Mouse (Mus musculus): Measurements from ENCODE around the gene Zpld1.

Zpld1 gene

GRCm38 (mm10) chr16:55297886-55298285 is at the start of gene Zpld1:
TSS of gene Zpld1 (minus strand) at chr16:55297986.
- DNase-seq: no peak

- no peak for DNase-seq
These were observed 47.9 kb upstream of the Zpld1 start for GRCm38 (mm10) chr16:55345644-55346043.

GRCm38 (mm10) chr16:55321542-55322514 is 24.0 kb upstream of the Zpld1 start:
- no peak for DNase-seq

GRCm38 (mm10) chr16:55316996-55317395 is 19.2 kb upstream of the Zpld1 start:
- DNase-seq: no peak

- DNase-seq: no peak
These were observed 14.3 kb upstream of the Zpld1 start for GRCm38 (mm10) chr16:55312106-55312505.

GRCm38 (mm10) chr16:55282696-55283095 is 15.1 kb downstream of the Zpld1 start:
- DNase-seq: no peak

- no peak for DNase-seq
These were observed 20.3 kb downstream of the Zpld1 start for GRCm38 (mm10) chr16:55277447-55277846.

GRCm38 (mm10) chr16:55265281-55265680 is 32.5 kb downstream of the Zpld1 start:
- no peak for DNase-seq

- no peak for DNase-seq
These were observed 36.8 kb downstream of the Zpld1 start for GRCm38 (mm10) chr16:55260862-55261574.

- DNase-seq: no peak
These were observed 38.1 kb downstream of the Zpld1 start for GRCm38 (mm10) chr16:55259719-55260118.

- DNase-seq: no peak
These were observed 56.8 kb downstream of the Zpld1 start for GRCm38 (mm10) chr16:55240996-55241395.

GRCm38 (mm10) chr16:55228995-55229622 is 68.7 kb downstream of the Zpld1 start:
- no peak for DNase-seq

GRCm38 (mm10) chr16:55203945-55204344 is 93.8 kb downstream of the Zpld1 start:
- DNase-seq: no peak

- no peak for DNase-seq
These were observed 107.4 kb downstream of the Zpld1 start for GRCm38 (mm10) chr16:55190397-55190796.

- no peak for DNase-seq
These were observed 112.4 kb downstream of the Zpld1 start for GRCm38 (mm10) chr16:55185370-55185769.
